Mouse (Mus musculus): ENCODE measurements around the gene Pou6f2. TPM values are rescaled to one million over a fixed set of nuclear protein-coding genes. Genes with fewer than 3 reads are reported as not detected.

Gene Pou6f2
- total and polyA plus RNA-seq, 3 experiments: not detected

DNA sequence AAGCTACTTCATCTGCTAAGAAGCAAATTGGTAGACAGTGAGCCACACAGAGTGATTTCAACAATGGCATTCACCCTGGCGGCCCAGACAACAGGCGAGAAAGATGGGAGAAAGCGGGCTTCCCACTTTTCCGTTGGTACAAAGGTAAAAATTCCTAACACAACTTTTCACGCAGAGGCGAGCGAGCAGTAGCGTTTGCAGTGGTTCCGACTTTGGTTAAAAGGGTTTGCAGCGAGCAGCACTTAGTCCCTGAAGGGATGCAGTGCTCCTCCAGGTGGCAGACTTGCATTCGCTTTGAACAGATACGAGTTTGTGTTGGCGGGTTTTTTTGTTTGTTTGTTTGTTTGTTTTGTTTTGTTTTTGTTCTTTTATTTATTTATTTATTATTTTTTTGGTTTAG, 273.1 kb downstream of the Pou6f2 start:
- no peaks in the 10 kb centered on the region for H3K4me1 ChIP-seq (ENCODE audit: control insufficient read depth in 1 of 2, insufficient read depth in 2 of 2, low read length in 2 of 2)
- H3K4me3 ChIP-seq (ENCODE audit: control insufficient read depth in 1 of 2, insufficient read depth in 1 of 2, low read depth in 2 of 2, low read length in 2 of 2): no peak overlapping the region
- no peaks in the 10 kb centered on the region for H3K9me3 ChIP-seq (replicated peaks; ENCODE audit: insufficient read depth, low read length)
- no peak overlapping the region for H3K9ac ChIP-seq (ENCODE audit: control insufficient read depth, low read depth, low read length, poor library complexity, severe bottlenecking)
- no peaks in the 10 kb centered on the region for H3K79me2 ChIP-seq (ENCODE audit: control insufficient read depth, insufficient read depth, low read length, poor library complexity)
- DNase-seq (ENCODE audit: low read depth, low spot score): no peak
- H3K27me3 ChIP-seq (ENCODE audit: control insufficient read depth in 1 of 2, insufficient read depth in 2 of 2, low read length in 2 of 2): no peaks in the 10 kb centered on the region
- no peak overlapping the region for H3K27ac ChIP-seq (ENCODE audit: control insufficient read depth, low read depth, low read length)
- H3K36me3 ChIP-seq (ENCODE audit: control insufficient read depth in 1 of 2, insufficient read depth in 2 of 2, low read length in 2 of 2): no peaks in the 10 kb centered on the region
- TF ChIP-seq CTCF (IDR thresholded peaks at IDR 0.05 in 2 of 3, conservative IDR thresholded peaks at IDR 0.05 in 1 of 3; ENCODE audit: control insufficient read depth in 1 of 3, insufficient read depth in 1 of 3, low read depth in 2 of 3, low read length in 3 of 3, poor library complexity in 1 of 3, severe bottlenecking in 1 of 3) (no peak), USF1 (IDR thresholded peaks at IDR 0.05; ENCODE audit: low read depth, low read length) (no peak), POLR2A (IDR thresholded peaks at IDR 0.05; ENCODE audit: control insufficient read depth in 1 of 2, insufficient read depth in 1 of 2, low read depth in 1 of 2, low read length in 2 of 2, poor library complexity in 1 of 2) (no peak), MEF2A (IDR thresholded peaks at IDR 0.05; ENCODE audit: extremely low read depth, insufficient replicate concordance, low read depth, low read length, poor library complexity, severe bottlenecking) (no peak), SIN3A (IDR thresholded peaks at IDR 0.05; ENCODE audit: low read length) (no peak), BHLHE40 (IDR thresholded peaks at IDR 0.05; ENCODE audit: borderline replicate concordance, low read depth, low read length) (no peak), USF2 (IDR thresholded peaks at IDR 0.05; ENCODE audit: borderline replicate concordance in 1 of 2, insufficient read depth in 1 of 2, low read depth in 1 of 2, low read length in 2 of 2) (no peak), CHD2 (IDR thresholded peaks at IDR 0.05; ENCODE audit: low read length) (no peak), POLR2AphosphoS2 (IDR thresholded peaks at IDR 0.05; ENCODE audit: low read length) (no peak)

DNA sequence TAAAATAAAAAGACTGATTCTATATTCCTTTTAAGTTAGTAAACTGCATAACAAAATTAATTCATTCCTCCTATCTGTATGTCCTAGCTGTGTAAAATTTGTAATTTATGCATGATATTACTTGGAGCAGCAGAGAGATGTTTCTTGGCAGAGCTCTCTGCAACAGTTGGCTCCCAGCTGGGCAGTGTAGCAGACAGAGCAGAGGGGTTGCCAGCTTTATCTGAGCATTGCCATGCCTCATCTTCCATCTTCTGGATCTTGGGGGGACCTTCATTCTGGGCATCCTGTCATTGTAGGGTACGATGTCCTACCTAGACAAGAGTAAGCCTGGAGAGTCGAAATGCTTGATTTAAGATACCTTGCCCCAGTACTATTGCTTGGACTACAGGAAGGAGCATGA, 277.1 kb downstream of the Pou6f2 start:
- H3K4me1 ChIP-seq (ENCODE audit: control insufficient read depth in 1 of 2, insufficient read depth in 2 of 2, low read length in 2 of 2): no peaks in the 10 kb centered on the region
- H3K79me2 ChIP-seq (ENCODE audit: control insufficient read depth, insufficient read depth, low read length, poor library complexity): no peaks in the 10 kb centered on the region
- H3K9me3 ChIP-seq (replicated peaks; ENCODE audit: insufficient read depth, low read length): no peaks in the 10 kb centered on the region
- H3K9ac ChIP-seq (ENCODE audit: control insufficient read depth, low read depth, low read length, poor library complexity, severe bottlenecking): no peak overlapping the region
- no peak for DNase-seq (ENCODE audit: low read depth, low spot score)
- H3K36me3 ChIP-seq (ENCODE audit: control insufficient read depth in 1 of 2, insufficient read depth in 2 of 2, low read length in 2 of 2): no peaks in the 10 kb centered on the region
- no peak overlapping the region for H3K27ac ChIP-seq (ENCODE audit: control insufficient read depth, low read depth, low read length)
- H3K4me3 ChIP-seq (ENCODE audit: control insufficient read depth in 1 of 2, insufficient read depth in 1 of 2, low read depth in 2 of 2, low read length in 2 of 2): no peak overlapping the region
- TF ChIP-seq MYC (IDR thresholded peaks at IDR 0.05; ENCODE audit: low read depth, low read length) (no peak), MYB (IDR thresholded peaks at IDR 0.05; ENCODE audit: low read depth, low read length) (no peak), POLR2AphosphoS2 (IDR thresholded peaks at IDR 0.05; ENCODE audit: low read length) (no peak), NRF1 (IDR thresholded peaks at IDR 0.05; ENCODE audit: insufficient read depth, low read depth, low read length, poor library complexity, severe bottlenecking) (no peak), POLR2A (IDR thresholded peaks at IDR 0.05; ENCODE audit: control insufficient read depth in 1 of 2, insufficient read depth in 1 of 2, low read depth in 1 of 2, low read length in 2 of 2, poor library complexity in 1 of 2) (no peak), RAD21 (IDR thresholded peaks at IDR 0.05; ENCODE audit: low read depth, low read length) (no peak), TAL1 (IDR thresholded peaks at IDR 0.05; ENCODE audit: low read length) (no peak), MXI1 (IDR thresholded peaks at IDR 0.05; ENCODE audit: low read depth, low read length) (no peak), GATA1 (IDR thresholded peaks at IDR 0.05; ENCODE audit: low read depth, low read length) (no peak), TCF12 (IDR thresholded peaks at IDR 0.05; ENCODE audit: low read depth, low read length) (no peak), CTCF (IDR thresholded peaks at IDR 0.05 in 2 of 3, conservative IDR thresholded peaks at IDR 0.05 in 1 of 3; ENCODE audit: control insufficient read depth in 1 of 3, insufficient read depth in 1 of 3, low read depth in 2 of 3, low read length in 3 of 3, poor library complexity in 1 of 3, severe bottlenecking in 1 of 3) (no peak), SMC3 (IDR thresholded peaks at IDR 0.05; ENCODE audit: low read depth, low read length) (no peak)
- H3K27me3 ChIP-seq (ENCODE audit: control insufficient read depth in 1 of 2, insufficient read depth in 2 of 2, low read length in 2 of 2): no peaks in the 10 kb centered on the region

Data from MEL (cell line).